Comparison of ENCODE assay signal across 29 mouse cellular contexts in genomic region chr2:94051952-94052351, GRCm38 (mm10). TPM values are rescaled to one million over a fixed set of nuclear protein-coding genes. Genes with fewer than 3 reads are reported as not detected.
A peak's percentile ranks its signal among the peaks of the same experiment; 100 is the strongest.
DNase-seq lines count a peak whose midpoint lies in the region; ATAC-seq and TF ChIP-seq lines count a peak whose summit lies in the region.
"Had no signal": no experiment of that assay in that cellular context is flagged by ENCODE, and none has a peak within 500 bp of the region (broad histone marks: within the 10 kb centered on the region; RNA-seq: fewer than 3 reads in every experiment).

No protein-coding gene starts in this region.

- no peak overlapping the region for H3K9ac ChIP-seq in forebrain, postnatal 0 days
- H3K9ac ChIP-seq in forebrain, embryonic 14.5 days (ENCODE audit: low read length), result no peak overlapping the region
- no peak overlapping the region for H3K9ac ChIP-seq in stomach, embryonic 16.5 days (ENCODE audit: low read length)
- H3K9ac ChIP-seq in hindbrain, embryonic 16.5 days (ENCODE audit: low read depth, low read length), result no peak overlapping the region
- H3K9ac ChIP-seq: forebrain, embryonic 12.5 days; heart, embryonic 13.5 days; hindbrain, embryonic 15.5 days; liver, embryonic 12.5 days; lung, embryonic 14.5 days; neural tube, embryonic 13.5 days; stomach, embryonic 15.5 days had no signal

- no peak overlapping the region for H3K4me2 ChIP-seq in forebrain, postnatal 0 days (ENCODE audit: low read depth)
- no peak overlapping the region for H3K4me2 ChIP-seq in forebrain, embryonic 14.5 days (ENCODE audit: low read length)
- no peak overlapping the region for H3K4me2 ChIP-seq in stomach, embryonic 16.5 days (ENCODE audit: low read depth, low read length)
- H3K4me2 ChIP-seq in hindbrain, embryonic 16.5 days (ENCODE audit: low read length), result no peak overlapping the region
- H3K4me2 ChIP-seq: forebrain, embryonic 12.5 days; heart, embryonic 13.5 days; hindbrain, embryonic 15.5 days; liver, embryonic 12.5 days; lung, embryonic 14.5 days; midbrain, embryonic 11.5 days; neural tube, embryonic 13.5 days; stomach, embryonic 15.5 days had no signal

- H3K4me3 ChIP-seq in forebrain, postnatal 0 days (ENCODE audit: low read depth, low read length), result no peak overlapping the region
- H3K4me3 ChIP-seq in forebrain, embryonic 14.5 days (ENCODE audit: low read depth, low read length), result no peak overlapping the region
- H3K4me3 ChIP-seq in stomach, embryonic 16.5 days (replicated peaks; ENCODE audit: low read length), result no peak overlapping the region
- H3K4me3 ChIP-seq in hindbrain, embryonic 16.5 days (ENCODE audit: low read length), result no peak overlapping the region
- H3K4me3 ChIP-seq: forebrain, embryonic 12.5 days; gastrocnemius, adult 2 months; heart, embryonic 13.5 days; hindbrain, embryonic 15.5 days; layer of hippocampus, adult 2 months; limb, embryonic 10.5 days; liver, embryonic 12.5 days; neural tube, embryonic 13.5 days; stomach, embryonic 15.5 days had no signal

- H3K27me3 ChIP-seq in forebrain, postnatal 0 days (ENCODE audit: insufficient read depth, low read length), result no peaks in the 10 kb centered on the region
- H3K27me3 ChIP-seq in forebrain, embryonic 14.5 days (replicated peaks; ENCODE audit: control insufficient read depth, insufficient read depth, low read length), result no peaks in the 10 kb centered on the region
- H3K27me3 ChIP-seq in stomach, embryonic 16.5 days (ENCODE audit: control insufficient read depth, insufficient read depth, low read length), result no peaks in the 10 kb centered on the region
- H3K27me3 ChIP-seq in hindbrain, embryonic 16.5 days (replicated peaks; ENCODE audit: control insufficient read depth, insufficient read depth, low read length), result no peaks in the 10 kb centered on the region
- H3K27me3 ChIP-seq: CH12.LX; forebrain, embryonic 12.5 days; heart, embryonic 13.5 days; hindbrain, embryonic 15.5 days; liver, embryonic 12.5 days; neural tube, embryonic 13.5 days; stomach, embryonic 15.5 days had no signal

- no peaks in the 10 kb centered on the region for H3K9me3 ChIP-seq in forebrain, postnatal 0 days (ENCODE audit: low read length)
- no peaks in the 10 kb centered on the region for H3K9me3 ChIP-seq in forebrain, embryonic 14.5 days (replicated peaks; ENCODE audit: control insufficient read depth, low read length)
- no peaks in the 10 kb centered on the region for H3K9me3 ChIP-seq in stomach, embryonic 16.5 days (replicated peaks; ENCODE audit: control insufficient read depth, low read length)
- H3K9me3 ChIP-seq in hindbrain, embryonic 16.5 days (ENCODE audit: control insufficient read depth, low read length), result no peaks in the 10 kb centered on the region
- H3K9me3 ChIP-seq: forebrain, embryonic 12.5 days; heart, embryonic 13.5 days; hindbrain, embryonic 15.5 days; limb, embryonic 10.5 days; liver, embryonic 12.5 days; neural tube, embryonic 13.5 days; stomach, embryonic 15.5 days had no signal

- no peak overlapping the region for H3K27ac ChIP-seq in forebrain, postnatal 0 days (ENCODE audit: low read depth, low read length)
- H3K27ac ChIP-seq in forebrain, embryonic 14.5 days (ENCODE audit: low read depth, low read length), result no peak overlapping the region
- no peak overlapping the region for H3K27ac ChIP-seq in stomach, embryonic 16.5 days (ENCODE audit: low read length)
- H3K27ac ChIP-seq in hindbrain, embryonic 16.5 days (ENCODE audit: low read depth, low read length), result no peak overlapping the region
- H3K27ac ChIP-seq: forebrain, embryonic 12.5 days; gastrocnemius, adult 2 months; heart, embryonic 13.5 days; hindbrain, embryonic 15.5 days; layer of hippocampus, adult 2 months; limb, embryonic 10.5 days; liver, embryonic 12.5 days; neural tube, embryonic 13.5 days; stomach, embryonic 15.5 days had no signal

- WGBS in forebrain, postnatal 0 days, result 61% methylated on average over 5 of the region's 5 CpGs
- WGBS in forebrain, embryonic 14.5 days, result 59% methylated on average over 5 of the region's 5 CpGs
- 82% methylated on average over 5 of the region's 5 CpGs for WGBS in stomach, embryonic 16.5 days
- 84% methylated on average over 5 of the region's 5 CpGs for WGBS in hindbrain, embryonic 16.5 days

- DNase-seq in forebrain, postnatal 0 days, result no peak
- no peak for DNase-seq in forebrain, embryonic 14.5 days (ENCODE audit: low spot score)
- DNase-seq in right cerebral cortex, adult 18-20 months, result peak; percentile 80
- DNase-seq in right cerebral cortex, postnatal 4 days, result no peak
- DNase-seq in Muller cell, postnatal 12 days (ENCODE audit: inconsistent ontology term), result peak; percentile 93
- no peak for DNase-seq in thymus, postnatal 4 days
- DNase-seq: cerebellum, postnatal 10 days; gastrocnemius, adult 2 months; heart, postnatal 36 days; lung, embryonic 14.5 days; lung, postnatal 4 days; thymus, postnatal 14 days had no signal

- TF ChIP-seq CTCF in forebrain, postnatal 0 days (IDR thresholded peaks at IDR 0.05; ENCODE audit: low read depth), result no peak

- H3K4me1 ChIP-seq in forebrain, postnatal 0 days (ENCODE audit: insufficient read depth), result peaks cover 15% of the 10 kb centered on the region; the same call in 1 of the 2 replicates
- H3K4me1 ChIP-seq in forebrain, embryonic 14.5 days (ENCODE audit: control insufficient read depth, insufficient read depth, low read length), result peaks cover 9% of the 10 kb centered on the region; the same call in 1 of the 2 replicates
- H3K4me1 ChIP-seq in stomach, embryonic 16.5 days (ENCODE audit: control insufficient read depth, insufficient read depth, low read length), result peaks cover 8% of the 10 kb centered on the region
- H3K4me1 ChIP-seq in hindbrain, embryonic 16.5 days (ENCODE audit: control insufficient read depth, insufficient read depth, low read depth, low read length), result peaks cover 18% of the 10 kb centered on the region
- H3K4me1 ChIP-seq: limb, embryonic 10.5 days; liver, embryonic 12.5 days had no signal

- H3K36me3 ChIP-seq in forebrain, postnatal 0 days (ENCODE audit: insufficient read depth), result no peaks in the 10 kb centered on the region
- no peaks in the 10 kb centered on the region for H3K36me3 ChIP-seq in forebrain, embryonic 14.5 days (ENCODE audit: control insufficient read depth, insufficient read depth, low read length)
- no peaks in the 10 kb centered on the region for H3K36me3 ChIP-seq in stomach, embryonic 16.5 days (ENCODE audit: control insufficient read depth, insufficient read depth, low read length)
- no peaks in the 10 kb centered on the region for H3K36me3 ChIP-seq in hindbrain, embryonic 16.5 days (ENCODE audit: control insufficient read depth, insufficient read depth, low read length)
- H3K36me3 ChIP-seq: forebrain, embryonic 12.5 days; heart, embryonic 13.5 days; hindbrain, embryonic 15.5 days; liver, embryonic 12.5 days; neural tube, embryonic 13.5 days; stomach, embryonic 15.5 days had no signal

- peak; percentile 39; the same call in 1 of the 2 replicates for ATAC-seq in forebrain, postnatal 0 days
- no peak for ATAC-seq in forebrain, embryonic 14.5 days
- ATAC-seq in stomach, embryonic 16.5 days (ENCODE audit: insufficient read depth, low FRiP score), result peak; percentile 44; the same call in 1 of the 2 replicates
- ATAC-seq in hindbrain, embryonic 16.5 days, result no peak
- ATAC-seq: intestine, postnatal 0 days; liver, embryonic 12.5 days had no signal

RNA-seq across cellular contexts. Expression of gene Alkbh3, which starts 41.3 kb away (rescaled TPM):
- total RNA-seq in forebrain, postnatal 0 days (2014; rRNA removed), result 36.2 and 53.1 TPM in 2 replicates
- polyA plus RNA-seq in forebrain, postnatal 0 days (2015; fragmentation: Nextera tagmentation; extraction: Ambion mirVana), result 46.9 and 47.3 TPM in 2 replicates
- polyA plus RNA-seq in forebrain, embryonic 14.5 days (2014; fragmentation: Nextera tagmentation; extraction: Ambion mirVana), result 47.5 and 52.2 TPM in 2 replicates
- 62.2 and 68.0 TPM in 2 replicates for polyA plus RNA-seq in stomach, embryonic 16.5 days (2015; fragmentation: Nextera tagmentation; extraction: Ambion mirVana)
- polyA plus RNA-seq in hindbrain, embryonic 16.5 days (2015; fragmentation: Nextera tagmentation; extraction: Ambion mirVana), result 43.6 and 44.7 TPM in 2 replicates

RNA-seq across cellular contexts. Expression of gene Gm27027, which starts 55.8 kb away (rescaled TPM):
- total RNA-seq in forebrain, postnatal 0 days (2014; rRNA removed), result not detected in 2 replicates
- not detected in 2 replicates for polyA plus RNA-seq in forebrain, postnatal 0 days (2015; fragmentation: Nextera tagmentation; extraction: Ambion mirVana)
- polyA plus RNA-seq in forebrain, embryonic 14.5 days (2014; fragmentation: Nextera tagmentation; extraction: Ambion mirVana), result not detected in 2 replicates
- polyA plus RNA-seq in stomach, embryonic 16.5 days (2015; fragmentation: Nextera tagmentation; extraction: Ambion mirVana), result not detected in 2 replicates
- not detected in 2 replicates for polyA plus RNA-seq in hindbrain, embryonic 16.5 days (2015; fragmentation: Nextera tagmentation; extraction: Ambion mirVana)
- total RNA-seq: CH12.LX; gastrocnemius, adult 2 months; granulocyte monocyte progenitor cell, adult 5-6 weeks; heart, postnatal 36 days; layer of hippocampus, adult 2 months; monocyte, adult 5-6 weeks had no signal
- polyA plus RNA-seq: forebrain, embryonic 12.5 days; heart, embryonic 13.5 days; hindbrain, embryonic 15.5 days; intestine, postnatal 0 days; kidney, embryonic 16.5 days; limb, embryonic 10.5 days; liver, embryonic 12.5 days; lung, embryonic 14.5 days; midbrain, embryonic 11.5 days; neural tube, embryonic 13.5 days; spleen, adult 2 months; stomach, embryonic 15.5 days had no signal

Comparison
In these comparisons a context has a peak if more than half of its experiments do, and no peak if none do; other contexts are left out.
1. ATAC-seq: peak in forebrain, postnatal 0 days (single experiment) and stomach, embryonic 16.5 days (single experiment); none in forebrain, embryonic 14.5 days (single experiment) and hindbrain, embryonic 16.5 days (single experiment).
2. DNase-seq: peak in right cerebral cortex, adult 18-20 months (single experiment) and Muller cell, postnatal 12 days (single experiment); none in forebrain, postnatal 0 days (single experiment), forebrain, embryonic 14.5 days (single experiment), right cerebral cortex, postnatal 4 days (single experiment) and thymus, postnatal 4 days (single experiment).